Mouse (Mus musculus) G1E (cell line): Measurements from ENCODE around the gene Rngtt.

Source experiments
- CTCF ChIP-seq: IDR thresholded peaks from 2 replicates; pipeline ENCODE4 v1.5.1; 2012; ENCODE audit warnings: low read depth, low read length, inconsistent platforms, mixed read lengths
- GATA1 ChIP-seq: IDR thresholded peaks from 2 replicates; pipeline ENCODE4 v1.6.1; 2012; ENCODE audit warnings: borderline replicate concordance, low read length, inconsistent platforms, mixed read lengths
- POLR2AphosphoS5 ChIP-seq: IDR thresholded peaks from 2 replicates; pipeline ENCODE4 v1.6.1; 2012; ENCODE audit warnings: low read depth, low read length, inconsistent platforms; ENCODE audit not compliant: insufficient replicate concordance
- TAL1 ChIP-seq: conservative IDR thresholded peaks from 2 replicates; pipeline ENCODE4 v1.6.1; 2012; ENCODE audit warnings: low read depth, low read length, inconsistent platforms, mixed read lengths

DNA sequence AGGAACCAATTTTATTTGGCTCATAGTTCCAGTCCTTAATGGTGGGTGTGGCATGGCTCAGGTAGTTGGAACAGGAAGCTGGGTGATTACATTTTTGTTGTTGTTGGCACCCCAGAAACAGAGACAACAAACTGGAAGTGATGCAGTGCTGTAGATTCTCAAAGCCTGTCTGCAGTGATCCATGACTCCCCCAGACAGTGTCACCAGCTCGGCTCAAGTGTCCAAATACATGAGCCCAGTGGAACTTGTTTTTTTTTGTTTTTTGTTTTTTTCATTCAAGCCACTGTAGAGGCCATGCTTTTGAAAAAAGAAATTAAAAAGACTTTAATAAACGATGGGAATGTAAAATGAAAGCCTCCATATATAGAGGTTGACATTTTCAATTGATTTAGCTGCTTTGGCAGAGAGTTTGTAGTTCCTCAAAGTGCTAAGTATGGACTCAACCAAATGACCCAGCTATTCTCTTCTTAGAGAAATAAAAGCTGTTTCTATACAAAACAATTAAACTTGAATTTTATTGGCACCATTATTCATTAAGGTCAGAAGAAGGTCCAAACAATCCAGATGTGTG is 95.7 kb downstream of the Rngtt start:
- TF ChIP-seq POLR2AphosphoS5 (no peak), CTCF (no peak), TAL1 (no peak), GATA1 (no peak)
